Mouse (Mus musculus): Measurements from ENCODE around the gene Jup. TPM values are rescaled to one million over a fixed set of nuclear protein-coding genes. Genes with fewer than 3 reads are reported as not detected.

Gene Jup
- polyA plus RNA-seq, 1 experiment from 2014 or later = 32.4 TPM

Small RNAs within 50 kb of the gene (microRNA-seq; reads per million reads assigned to microRNA genes)
- not detected for gene Gm27374

Other genes with a start within 250 kb of the Jup start
- gene Krt19, start 249.1 kb downstream of the Jup start, polyA plus RNA-seq (2016; fragmentation: Nextera tagmentation; extraction: Ambion mirVana) = 5.9 and 6.3 TPM in 2 replicates
- not detected in 2 replicates for gene Krt9, start 204.5 kb downstream of the Jup start, polyA plus RNA-seq (2016; fragmentation: Nextera tagmentation; extraction: Ambion mirVana)
- gene Krt14, start 190.2 kb downstream of the Jup start, polyA plus RNA-seq (2016; fragmentation: Nextera tagmentation; extraction: Ambion mirVana) = 1.0 and 1.2 TPM in 2 replicates
- not detected in 2 replicates for gene Krt16, start 148.9 kb downstream of the Jup start, polyA plus RNA-seq (2016; fragmentation: Nextera tagmentation; extraction: Ambion mirVana)
- gene Krt17, start 136.7 kb downstream of the Jup start, polyA plus RNA-seq (2016; fragmentation: Nextera tagmentation; extraction: Ambion mirVana) = 0.12 and 0.16 TPM in 2 replicates
- not detected in 2 replicates for gene Krt42, start 127.9 kb downstream of the Jup start, polyA plus RNA-seq (2016; fragmentation: Nextera tagmentation; extraction: Ambion mirVana)
- 1,709 and 1,814 TPM in 2 replicates for gene Eif1, start 77.9 kb downstream of the Jup start, polyA plus RNA-seq (2016; fragmentation: Nextera tagmentation; extraction: Ambion mirVana)
- gene Gast, start 63.4 kb downstream of the Jup start, polyA plus RNA-seq (2016; fragmentation: Nextera tagmentation; extraction: Ambion mirVana) = 0.56 TPM in 1 of 2 replicates, not detected in the other
- 36.6 and 40.2 TPM in 2 replicates for gene Hap1, start 41.6 kb downstream of the Jup start, polyA plus RNA-seq (2016; fragmentation: Nextera tagmentation; extraction: Ambion mirVana)
- 23.4 and 26.8 TPM in 2 replicates for gene P3h4, start 17.1 kb upstream of the Jup start, polyA plus RNA-seq (2016; fragmentation: Nextera tagmentation; extraction: Ambion mirVana)
- gene Fkbp10, start 17.9 kb upstream of the Jup start, polyA plus RNA-seq (2016; fragmentation: Nextera tagmentation; extraction: Ambion mirVana) = 44.6 and 49.7 TPM in 2 replicates
- 115 and 120 TPM in 2 replicates for gene Nt5c3b, start 44.0 kb upstream of the Jup start, polyA plus RNA-seq (2016; fragmentation: Nextera tagmentation; extraction: Ambion mirVana)
- gene Klhl10, start 44.2 kb upstream of the Jup start, polyA plus RNA-seq (2016; fragmentation: Nextera tagmentation; extraction: Ambion mirVana) = 0.62 and 0.73 TPM in 2 replicates
- 6.9 and 8.2 TPM in 2 replicates for gene Klhl11, start 75.0 kb upstream of the Jup start, polyA plus RNA-seq (2016; fragmentation: Nextera tagmentation; extraction: Ambion mirVana)
- gene Acly, start 130.2 kb upstream of the Jup start, polyA plus RNA-seq (2016; fragmentation: Nextera tagmentation; extraction: Ambion mirVana) = 312 and 380 TPM in 2 replicates
- gene Ttc25, start 147.8 kb upstream of the Jup start, polyA plus RNA-seq (2016; fragmentation: Nextera tagmentation; extraction: Ambion mirVana) = 1.9 and 2.3 TPM in 2 replicates
- gene Cnp, start 177.1 kb upstream of the Jup start, polyA plus RNA-seq (2016; fragmentation: Nextera tagmentation; extraction: Ambion mirVana) = 17.7 and 22.6 TPM in 2 replicates
- gene Nkiras2, start 221.5 kb upstream of the Jup start, polyA plus RNA-seq (2016; fragmentation: Nextera tagmentation; extraction: Ambion mirVana) = 101 and 112 TPM in 2 replicates
- 268 and 304 TPM in 2 replicates for gene Dnajc7, start 222.4 kb upstream of the Jup start, polyA plus RNA-seq (2016; fragmentation: Nextera tagmentation; extraction: Ambion mirVana)

Data from midbrain, embryonic 10.5 days (tissue).